Mouse (Mus musculus): ENCODE measurements at regions not wholly inside any gene's neighbourhood (a gene's known extent, or its start where the extent isn't known, plus 50 kb on each side); places are given as distances from the start of the nearest gene placed in this dataset.

DNA sequence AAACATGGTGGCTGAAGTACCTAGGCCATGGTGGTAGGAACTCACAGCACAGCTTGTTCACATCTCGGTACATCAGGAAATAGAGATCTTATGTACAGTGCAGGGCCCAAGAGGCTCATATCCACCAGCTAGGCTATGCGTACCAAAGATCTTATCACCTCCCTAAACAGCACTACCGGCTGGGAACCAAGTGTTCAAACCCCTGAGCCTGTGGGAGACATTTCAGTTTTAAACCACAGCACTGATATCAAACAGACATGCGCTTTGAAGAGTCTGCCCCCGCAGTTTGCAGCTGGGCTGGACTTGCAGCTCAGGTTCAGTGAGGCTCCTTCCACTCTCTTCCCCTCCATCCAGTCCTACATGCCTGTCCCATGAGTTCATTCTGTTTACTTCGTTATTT lies 58.4 kb upstream of the Ampd3 start:
- no peak for TF ChIP-seq CTCF (conservative IDR thresholded peaks at IDR 0.05; ENCODE audit: low read length)
- TF ChIP-seq POU5F1 (IDR thresholded peaks at IDR 0.05; ENCODE audit: borderline replicate concordance, low read length) = no peak
- no peak for TF ChIP-seq NANOG (IDR thresholded peaks at IDR 0.05; ENCODE audit: borderline replicate concordance, low read length)
